Mouse (Mus musculus): ENCODE results near the gene Thbs3. TPM values are rescaled to one million over a fixed set of nuclear protein-coding genes. Genes with fewer than 3 reads are reported as not detected.
"Not testable (repeated sequence)": the region's sequence is repeated elsewhere in the genome, so short reads cannot be mapped to it uniquely, and the experiment has no call there.

The Thbs3 gene
- total RNA-seq, 2 experiments from 2014 or later: 27.8 to 37.9 TPM

- intact Hi-C loops (cut with DNase I; ENCODE audit: low total_unique reads): no loop called here
- DNase-seq: no peak
These were observed 21.6 kb upstream of the Thbs3 start for GRCm38 (mm10) chr3:89193351-89193750.

GRCm38 (mm10) chr3:89193853-89194252 is 21.1 kb upstream of the Thbs3 start:
- intact Hi-C loops (cut with DNase I; ENCODE audit: low total_unique reads): no loop called here
- DNase-seq: no peak

GRCm38 (mm10) chr3:89195979-89196877 is 18.8 kb upstream of the Thbs3 start:
- peak; percentile 92 for DNase-seq
- intact Hi-C loops (cut with DNase I; ENCODE audit: low total_unique reads): no loop called here

- DNase-seq: no peak
- intact Hi-C loops (cut with DNase I; ENCODE audit: low total_unique reads): no loop called here
These were observed 15.1 kb upstream of the Thbs3 start for GRCm38 (mm10) chr3:89199839-89200238.

GRCm38 (mm10) chr3:89202253-89203141 is 12.5 kb upstream of the Thbs3 start, which contains the start of gene Gba:
Gene Gba, plus strand, starts transcription at chr3:89202928.
- intact Hi-C loops (cut with DNase I; ENCODE audit: low total_unique reads): no loop called here
- DNase-seq: peak; percentile 77

- intact Hi-C loops (cut with DNase I; ENCODE audit: low total_unique reads): no loop called here
- DNase-seq: no peak
These were observed 11.9 kb upstream of the Thbs3 start for GRCm38 (mm10) chr3:89203142-89203514.

GRCm38 (mm10) chr3:89206079-89206478 is 8.9 kb upstream of the Thbs3 start:
- DNase-seq: no peak
- intact Hi-C loops (cut with DNase I; ENCODE audit: low total_unique reads): no loop called here

GRCm38 (mm10) chr3:89206695-89207094 is 8.3 kb upstream of the Thbs3 start:
- intact Hi-C loops (cut with DNase I; ENCODE audit: low total_unique reads): no loop called here
- no peak for DNase-seq

- intact Hi-C loops (cut with DNase I; ENCODE audit: low total_unique reads): no loop called here
- no peak for DNase-seq
These were observed 6.8 kb upstream of the Thbs3 start for GRCm38 (mm10) chr3:89208075-89208657.

- intact Hi-C loops (cut with DNase I; ENCODE audit: low total_unique reads): no loop called here
- DNase-seq: no peak
These were observed 6.2 kb upstream of the Thbs3 start for GRCm38 (mm10) chr3:89208736-89209135.

- intact Hi-C loops (cut with DNase I; ENCODE audit: low total_unique reads): no loop called here
These were observed 5.2 kb upstream of the Thbs3 start for GRCm38 (mm10) chr3:89209731-89210130.

GRCm38 (mm10) chr3:89210162-89210561 is 4.8 kb upstream of the Thbs3 start:
- no peak for DNase-seq
- intact Hi-C loops (cut with DNase I; ENCODE audit: low total_unique reads): no loop called here

More at GRCm38 (mm10) chr3:89209731-89210130, 5.2 kb upstream of the Thbs3 start:
- no peak for DNase-seq

- intact Hi-C loops (cut with DNase I; ENCODE audit: low total_unique reads): no loop called here
- no peak for DNase-seq
These were observed 4.2 kb upstream of the Thbs3 start for GRCm38 (mm10) chr3:89210731-89211130.

GRCm38 (mm10) chr3:89213803-89214530 is 1.0 kb upstream of the Thbs3 start:
- intact Hi-C loops (cut with DNase I; ENCODE audit: low total_unique reads): no loop called here
- DNase-seq: peak; percentile 95

- peak; percentile 76 for DNase-seq
- intact Hi-C loops (cut with DNase I; ENCODE audit: low total_unique reads): loop anchor here (2.0 kb wide), 1 partner anchor 127 kb away; no protein-coding TSS in a partner anchor
These were observed 873 bp downstream of the Thbs3 start for GRCm38 (mm10) chr3:89215853-89216252.

- intact Hi-C loops (cut with DNase I; ENCODE audit: low total_unique reads): loop anchor here (2.0 kb wide), 1 partner anchor 128 kb away; no protein-coding TSS in a partner anchor
These were observed 1.4 kb downstream of the Thbs3 start for GRCm38 (mm10) chr3:89216407-89216806.

GRCm38 (mm10) chr3:89218271-89218670 is 3.3 kb downstream of the Thbs3 start:
- no peak for DNase-seq
- intact Hi-C loops (cut with DNase I; ENCODE audit: low total_unique reads): no loop called here

More at GRCm38 (mm10) chr3:89216407-89216806, 1.4 kb downstream of the Thbs3 start:
- not testable (repeated sequence) for DNase-seq

- intact Hi-C loops (cut with DNase I; ENCODE audit: low total_unique reads): no loop called here
These were observed 4.6 kb downstream of the Thbs3 start for GRCm38 (mm10) chr3:89219546-89219945.

GRCm38 (mm10) chr3:89221167-89221566 is 6.2 kb downstream of the Thbs3 start:
- no peak for DNase-seq
- intact Hi-C loops (cut with DNase I; ENCODE audit: low total_unique reads): no loop called here

More at GRCm38 (mm10) chr3:89219546-89219945, 4.6 kb downstream of the Thbs3 start:
- no peak for DNase-seq

All from gastrocnemius, postnatal 14 days (tissue).